Mouse (Mus musculus) stomach, embryonic 14.5 days (tissue): ENCODE measurements around the gene Ech1. TPM values are rescaled to one million over a fixed set of nuclear protein-coding genes. Genes with fewer than 3 reads are reported as not detected.

Experiments
- ATAC-seq: fragments of 200-750 bp; cut with Nextera tagmentation; 2 replicates; pipeline ENCODE4 v1.8.0; 2017; ENCODE audit warnings: low read depth, moderate TSS enrichment; ENCODE audit not compliant: insufficient number of reproducible peaks, insufficient read depth, low FRiP score
- H3K27ac ChIP-seq: fragments of 300-500 bp; sonication (generic); 2 replicates; pipeline ENCODE4 v1.5.1; 2014; ENCODE audit warnings: mild to moderate bottlenecking, low read length, moderate library complexity, mixed read lengths
- H3K27me3 ChIP-seq: fragments of 300-500 bp; sonication (generic); 2 replicates; pipeline ENCODE4 v1.6.1; 2014; ENCODE audit warnings: low read length, control low read depth, mixed read lengths; ENCODE audit not compliant: control insufficient read depth, insufficient read depth
- H3K36me3 ChIP-seq: fragments of 300-500 bp; sonication (generic); 2 replicates; pipeline ENCODE4 v1.6.1; 2014; ENCODE audit warnings: mild to moderate bottlenecking, control low read depth, low read length, moderate library complexity, mixed read lengths; ENCODE audit not compliant: control insufficient read depth, insufficient read depth
- H3K4me1 ChIP-seq: fragments of 300-500 bp; sonication (generic); 2 replicates; pipeline ENCODE4 v1.6.1; 2014; ENCODE audit warnings: low read length, control low read depth, mixed read lengths; ENCODE audit not compliant: control insufficient read depth, insufficient read depth
- H3K4me2 ChIP-seq: fragments of 300-500 bp; sonication (generic); replicated peaks from 2 replicates; pipeline ENCODE4 v1.6.1; 2014; ENCODE audit warnings: low read depth, low read length, control low read depth
- H3K4me3 ChIP-seq: fragments of 300-500 bp; sonication (generic); 2 replicates; pipeline ENCODE4 v1.5.1; 2014; ENCODE audit warnings: low read depth, low read length, control low read depth
- H3K9ac ChIP-seq: fragments of 300-500 bp; sonication (generic); replicated peaks from 2 replicates; pipeline ENCODE4 v1.6.1; 2014; ENCODE audit warnings: low read depth, mild to moderate bottlenecking, control low read depth, low read length, moderate library complexity, mixed read lengths
- H3K9me3 ChIP-seq: fragments of 300-500 bp; sonication (generic); 2 replicates; pipeline ENCODE4 v1.6.1; 2016; ENCODE audit warnings: low read depth, low read length, control low read depth; ENCODE audit not compliant: control insufficient read depth
- WGBS: fragments of 180-500 bp; shearing (Covaris S2); extraction: QIAGEN DNeasy Blood & Tissue Kit; methylation state at CpG from one replicate; pipeline ENCODE4 v1.1.7; 2014; 5-methylcytosine and 5-hydroxymethylcytosine counted together
- polyA plus RNA-seq: library from polyadenylated mRNA; unstranded; fragments of >200 nt; fragmentation: Nextera tagmentation; extraction: Ambion mirVana; gene quantifications from 2 replicates; pipeline ENCODE4 v1.2.1, GENCODE M21; 2014

Gene Ech1
- polyA plus RNA-seq, 1 experiment from 2014 or later, result 179 TPM

DNA sequence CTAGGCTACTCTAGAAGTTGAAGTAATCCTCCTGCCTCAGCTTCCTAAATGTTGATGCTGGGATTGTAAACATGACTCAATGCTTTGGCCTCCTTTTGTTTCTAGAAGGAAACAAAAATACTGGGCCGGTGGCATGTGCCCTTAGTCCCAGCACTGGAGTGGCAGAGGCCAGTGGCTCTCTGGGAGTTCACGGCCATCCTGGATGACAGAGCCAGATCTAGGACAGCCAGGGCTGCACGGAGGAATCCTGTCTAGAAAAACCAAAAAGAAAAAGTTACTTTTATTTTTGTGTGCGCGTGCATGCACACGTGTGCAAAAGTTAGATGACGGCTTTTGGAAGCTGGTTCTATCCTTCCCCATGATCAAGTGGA lies 1.4 kb downstream of the Ech1 start:
- H3K9me3 ChIP-seq, result no peaks in the 10 kb centered on the region
- peaks cover 29% of the 10 kb centered on the region for H3K36me3 ChIP-seq
- no peak overlapping the region for H3K4me3 ChIP-seq
- peak overlapping the region; percentile 49; the same call in 1 of the 2 replicates for H3K4me2 ChIP-seq
- no peak overlapping the region for H3K9ac ChIP-seq
- no peaks in the 10 kb centered on the region for H3K27me3 ChIP-seq
- 0 out of 2 replicates have a peak, but pooled peaks cover 9% of the 10 kb centered on the region for H3K4me1 ChIP-seq
- ATAC-seq, result no peak
- peak overlapping the region; percentile 85; the same call in 1 of the 2 replicates for H3K27ac ChIP-seq
- 98% methylated on average over 7 of the region's 7 CpGs for WGBS

DNA sequence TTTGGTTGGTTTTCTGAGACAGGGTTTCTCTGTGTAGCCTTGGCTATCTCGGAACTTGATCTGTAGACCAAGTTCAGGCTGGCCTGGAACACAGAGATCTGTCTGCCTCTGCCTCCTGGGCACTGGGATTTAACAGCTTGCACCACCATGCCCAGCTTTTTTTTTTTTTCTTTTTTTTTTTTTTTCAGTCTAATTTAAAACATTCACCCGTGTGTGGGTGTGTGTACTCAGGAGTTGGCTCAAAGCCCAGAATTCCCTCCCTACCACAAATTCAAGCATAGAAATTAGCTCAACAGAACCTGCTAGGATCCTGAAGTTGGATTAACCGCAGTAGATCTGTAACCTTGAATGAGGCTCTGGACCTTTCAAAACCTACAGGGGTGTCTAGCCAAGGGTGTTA lies 2.3 kb downstream of the Ech1 start:
- Histone ChIP-seq H3K4me1 (0 out of 2 replicates have a peak, but pooled peaks cover 9% of the 10 kb centered on the region), H3K9me3 (no peaks in the 10 kb centered on the region), H3K9ac (no peak overlapping the region), H3K4me2 (no peak overlapping the region), H3K27me3 (no peaks in the 10 kb centered on the region), H3K27ac (no peak overlapping the region), H3K36me3 (peaks cover 20% of the 10 kb centered on the region), H3K4me3 (no peak overlapping the region)
- no peak for ATAC-seq
- WGBS, result 50% methylated on average over 3 of the region's 3 CpGs

DNA sequence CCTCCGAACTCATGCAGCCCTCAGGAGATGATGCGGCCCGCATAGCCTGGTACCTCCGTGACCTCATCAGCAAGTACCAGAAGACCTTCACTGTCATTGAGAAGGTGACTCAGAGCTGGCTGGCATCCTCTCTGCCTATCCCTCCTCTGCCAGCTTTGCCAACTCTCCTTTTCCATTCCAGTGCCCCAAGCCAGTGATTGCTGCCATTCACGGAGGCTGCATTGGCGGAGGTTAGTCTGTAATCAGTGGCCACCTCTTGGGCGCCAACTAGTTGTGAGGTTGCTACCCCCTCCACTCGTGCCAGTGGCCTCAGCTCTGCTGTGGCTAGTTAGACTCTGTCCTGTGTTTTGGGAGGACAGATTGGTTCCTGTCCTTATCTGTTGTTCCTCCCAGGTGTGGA lies 4.8 kb downstream of the Ech1 start:
- Histone ChIP-seq H3K4me1 (0 out of 2 replicates have a peak, but pooled peaks cover 6% of the 10 kb centered on the region), H3K9me3 (no peaks in the 10 kb centered on the region), H3K27ac (no peak overlapping the region), H3K4me3 (no peak overlapping the region), H3K36me3 (peaks cover 16% of the 10 kb centered on the region), H3K27me3 (no peaks in the 10 kb centered on the region), H3K4me2 (no peak overlapping the region), H3K9ac (no peak overlapping the region)
- WGBS, result 91% methylated on average over 8 of the region's 8 CpGs
- no peak for ATAC-seq

DNA sequence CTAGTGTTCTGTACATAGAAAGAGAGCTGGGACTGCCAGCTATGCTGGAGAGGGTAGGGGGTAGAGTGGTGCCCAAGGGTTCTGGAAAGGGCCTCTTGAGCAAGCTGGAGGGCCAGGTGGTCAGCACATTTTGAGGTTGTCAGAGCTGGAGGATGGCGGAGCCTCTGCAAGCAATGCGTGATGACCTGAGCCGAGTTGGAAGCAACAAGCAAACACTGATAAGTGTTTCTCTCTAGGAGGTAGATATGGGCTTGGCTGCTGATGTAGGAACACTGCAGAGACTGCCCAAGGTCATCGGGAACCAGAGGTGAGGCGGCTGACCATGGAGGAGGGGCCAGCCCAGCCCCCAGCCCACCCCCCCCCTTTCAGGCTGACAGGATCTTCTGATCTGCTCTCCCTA lies 6.0 kb downstream of the Ech1 start:
- Histone ChIP-seq H3K36me3 (peaks cover 16% of the 10 kb centered on the region), H3K4me3 (no peak overlapping the region), H3K27ac (no peak overlapping the region), H3K27me3 (no peaks in the 10 kb centered on the region), H3K4me1 (0 out of 2 replicates have a peak, but pooled peaks cover 4% of the 10 kb centered on the region), H3K4me2 (no peak overlapping the region), H3K9ac (no peak overlapping the region), H3K9me3 (no peaks in the 10 kb centered on the region)
- 83% methylated on average over 5 of the region's 5 CpGs for WGBS
- no peak for ATAC-seq

DNA sequence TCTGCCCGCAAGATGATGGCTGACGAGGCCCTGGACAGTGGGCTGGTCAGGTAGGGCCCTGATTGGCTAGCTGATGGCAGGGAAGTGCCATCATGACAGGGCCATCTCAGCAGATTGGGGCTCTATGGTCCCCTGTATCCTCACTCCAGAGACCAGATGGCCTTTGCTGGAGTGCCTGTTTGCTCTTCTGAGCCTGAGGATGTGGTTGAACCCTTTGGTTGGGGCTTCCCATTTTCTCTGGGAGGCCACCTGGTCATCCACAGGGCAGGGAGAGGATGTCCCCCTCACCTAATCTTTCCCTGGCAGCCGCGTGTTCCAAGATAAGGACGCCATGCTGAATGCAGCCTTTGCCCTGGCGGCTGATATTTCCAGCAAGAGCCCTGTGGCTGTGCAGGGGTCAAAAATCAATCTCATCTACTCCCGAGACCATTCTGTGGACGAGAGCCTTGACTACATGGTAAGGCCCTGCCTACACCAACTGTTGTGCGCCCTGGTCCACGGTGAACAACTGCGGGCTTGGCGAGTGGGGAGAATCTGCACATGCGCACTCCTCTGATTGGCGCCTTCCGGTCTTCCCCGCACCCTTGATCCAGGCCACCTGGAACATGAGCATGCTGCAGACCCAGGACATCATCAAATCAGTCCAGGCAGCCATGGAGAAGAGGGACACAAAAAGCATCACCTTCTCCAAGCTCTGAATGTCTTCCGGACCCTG lies 6.6 kb downstream of the Ech1 start:
- no peak overlapping the region for H3K4me3 ChIP-seq
- WGBS, result 90% methylated on average over 17 of the region's 17 CpGs
- H3K27me3 ChIP-seq, result no peaks in the 10 kb centered on the region
- no peaks in the 10 kb centered on the region for H3K4me1 ChIP-seq
- H3K27ac ChIP-seq, result no peak overlapping the region
- no peaks in the 10 kb centered on the region for H3K9me3 ChIP-seq
- no peak for ATAC-seq
- H3K9ac ChIP-seq, result no peak overlapping the region
- peaks cover 16% of the 10 kb centered on the region for H3K36me3 ChIP-seq
- no peak overlapping the region for H3K4me2 ChIP-seq

DNA sequence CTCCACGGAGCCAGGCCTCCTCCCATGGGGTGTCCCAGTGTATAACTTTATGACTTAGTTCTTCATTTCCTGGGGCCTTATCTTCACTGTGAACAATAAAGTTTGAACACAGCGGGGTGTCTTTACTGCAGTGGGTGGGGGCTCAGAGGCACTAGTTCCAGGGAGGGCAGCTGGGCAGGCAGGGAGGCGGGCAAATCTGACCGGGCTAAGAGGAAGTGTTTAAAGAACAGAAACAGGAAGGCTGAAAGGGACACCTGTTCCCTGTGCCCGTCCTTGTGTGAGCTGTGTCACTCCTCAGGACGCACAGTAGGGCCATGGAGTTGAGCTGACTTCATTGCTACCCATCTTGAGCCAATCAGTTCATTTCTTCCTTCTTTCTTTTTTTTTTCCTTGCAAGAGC lies 7.1 kb downstream of the Ech1 start:
- WGBS, result 61% methylated on average over 6 of the region's 6 CpGs
- ATAC-seq, result no peak
- Histone ChIP-seq H3K36me3 (peaks cover 16% of the 10 kb centered on the region), H3K4me1 (no peaks in the 10 kb centered on the region), H3K9ac (no peak overlapping the region), H3K9me3 (no peaks in the 10 kb centered on the region), H3K4me2 (no peak overlapping the region), H3K4me3 (no peak overlapping the region), H3K27ac (peak overlapping the region; percentile 39; the same call in 1 of the 2 replicates), H3K27me3 (no peaks in the 10 kb centered on the region)

DNA sequence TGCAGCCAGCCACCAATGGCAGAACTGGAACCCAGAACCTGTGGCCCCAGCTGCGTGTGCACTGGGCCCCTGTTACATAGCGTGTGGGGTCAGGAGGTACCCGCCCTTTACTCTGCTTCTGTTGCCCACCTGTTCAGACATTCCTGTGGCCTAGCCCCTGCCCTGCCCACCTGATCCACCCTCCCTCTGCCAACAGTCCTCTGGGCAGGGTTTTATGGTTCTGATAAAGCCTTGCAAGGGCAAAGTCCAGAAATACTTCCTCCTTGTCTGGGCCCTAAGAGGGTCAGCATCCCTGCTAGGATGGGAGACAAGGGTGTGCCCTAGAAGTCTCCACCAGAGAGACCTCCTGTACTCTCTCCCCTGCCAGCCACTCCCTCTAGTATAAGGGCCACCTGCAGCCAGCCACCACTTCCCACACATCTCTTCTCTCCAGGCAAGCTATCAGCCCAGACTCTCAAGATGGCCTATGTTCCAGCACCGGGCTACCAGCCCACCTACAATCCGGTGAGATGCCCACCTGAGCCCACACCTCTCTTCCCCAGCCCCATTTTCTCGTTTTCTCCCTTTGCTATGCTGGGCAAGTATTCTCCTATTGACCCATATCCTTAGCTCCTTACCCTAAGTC lies 8.8 kb downstream of the Ech1 start, which contains the start of gene Lgals4:
Lgals4 (plus strand) TSS at position 132 of the 625 bp plus-strand sequence.
- 77% methylated on average over 6 of the region's 6 CpGs for WGBS
- peak within 1 kb of the TSS; percentile 53; the same call in 1 of the 2 replicates for H3K27ac ChIP-seq
- no peaks in the 10 kb centered on the region for H3K4me1 ChIP-seq
- no peak within 1 kb of the TSS; the same call in 1 of the 2 replicates for H3K4me3 ChIP-seq
- peak within 1 kb of the TSS; percentile 10; the same call in 1 of the 2 replicates for H3K4me2 ChIP-seq
- peaks cover 16% of the 10 kb centered on the region for H3K36me3 ChIP-seq
- H3K27me3 ChIP-seq, result no peaks in the 10 kb centered on the region
- ATAC-seq, result peak; percentile 81
- no peak within 1 kb of the TSS for H3K9ac ChIP-seq
- H3K9me3 ChIP-seq, result no peaks in the 10 kb centered on the region

DNA sequence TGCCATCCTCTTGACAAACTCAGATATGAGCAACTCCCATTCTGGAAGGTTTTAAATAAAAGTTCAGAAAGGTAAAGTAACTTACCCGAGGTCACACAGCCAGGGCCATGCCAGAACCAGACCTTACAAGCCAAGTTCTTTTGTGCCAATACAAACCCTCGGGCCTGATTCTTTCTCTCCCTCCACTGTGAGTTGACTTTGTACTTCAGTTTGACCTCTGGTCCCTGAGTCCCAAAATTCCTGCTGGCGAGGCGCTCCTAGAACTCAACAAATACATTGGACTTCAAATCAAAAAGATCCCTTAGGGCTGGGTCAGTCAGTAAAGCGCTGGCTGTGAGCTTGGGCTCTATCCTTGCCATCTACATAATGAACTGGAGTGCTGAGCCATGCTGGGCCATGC lies 11.9 kb downstream of the Ech1 start:
- Histone ChIP-seq H3K27ac (no peak overlapping the region), H3K9me3 (no peaks in the 10 kb centered on the region), H3K36me3 (no peaks in the 10 kb centered on the region), H3K9ac (no peak overlapping the region), H3K4me1 (no peaks in the 10 kb centered on the region), H3K4me2 (no peak overlapping the region), H3K27me3 (no peaks in the 10 kb centered on the region), H3K4me3 (no peak overlapping the region)
- 79% methylated on average over 5 of the region's 5 CpGs for WGBS
- ATAC-seq, result no peak
